Mouse (Mus musculus): ENCODE data around the gene Tmem209. TPM values are rescaled to one million over a fixed set of nuclear protein-coding genes. Genes with fewer than 3 reads are reported as not detected.

Gene Tmem209
- total RNA-seq (2021) = 10 to 100 TPM; 16.2 to 19.4 TPM
- long read RNA-seq, partial matches to known transcripts = 0 of 6 reads
- long read RNA-seq, other reads (novel, unspliced or antisense) = 3 of 6 reads

DNA sequence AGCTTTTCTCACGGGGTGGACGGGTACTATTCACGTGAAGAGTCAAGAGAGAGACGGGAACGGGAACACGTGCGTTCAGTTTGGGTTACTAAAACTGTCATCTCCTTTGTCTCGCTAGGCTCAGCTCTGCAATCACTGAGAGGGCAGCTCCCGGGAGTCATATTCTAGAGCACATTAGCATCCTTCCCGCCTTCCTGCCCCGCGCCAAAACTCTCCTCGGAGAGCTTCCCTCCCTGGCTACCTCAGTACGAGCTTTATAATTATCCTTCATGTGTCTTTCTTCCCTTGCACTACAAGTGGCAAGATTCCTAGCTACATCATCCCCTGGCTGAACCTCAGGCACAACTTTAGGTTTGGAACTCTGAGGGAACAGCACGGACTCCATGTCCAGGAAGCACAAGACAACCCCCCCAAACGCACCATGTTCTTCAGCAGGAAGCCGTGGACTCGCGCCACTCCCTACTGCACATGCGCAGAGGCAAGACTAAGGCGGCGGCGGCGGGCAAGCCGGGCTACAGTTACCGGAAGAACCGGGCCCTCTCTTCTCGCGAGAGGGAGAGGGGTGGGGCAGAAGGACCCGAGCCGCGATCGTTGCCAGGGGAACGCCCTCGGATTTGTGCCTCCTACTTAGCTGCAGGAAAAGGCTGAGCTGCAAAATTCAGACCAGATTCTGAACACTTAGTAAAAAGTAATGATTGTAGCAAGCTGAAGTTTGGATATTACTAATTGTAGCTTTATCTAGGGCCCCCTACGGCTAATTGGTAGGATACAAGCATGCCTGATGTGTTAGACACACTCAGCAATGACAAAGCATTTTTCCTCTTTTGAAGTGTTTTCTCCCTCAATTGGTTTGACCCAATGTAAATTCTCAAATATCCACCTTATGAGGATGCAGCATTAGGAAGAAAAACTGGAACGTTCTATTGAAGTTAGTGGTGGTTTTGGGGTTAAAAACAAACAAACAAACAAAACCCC lies at the start of gene Tmem209, which contains the start of gene Ssmem1:
Gene Tmem209, minus strand, starts transcription at position 519 of the 975 bp plus-strand sequence.
Gene Ssmem1, plus strand, starts transcription at position 585 of the 975 bp plus-strand sequence.
- DNase-seq (ENCODE audit: low spot score in 2 of 2) = peak; percentile 99

DNA sequence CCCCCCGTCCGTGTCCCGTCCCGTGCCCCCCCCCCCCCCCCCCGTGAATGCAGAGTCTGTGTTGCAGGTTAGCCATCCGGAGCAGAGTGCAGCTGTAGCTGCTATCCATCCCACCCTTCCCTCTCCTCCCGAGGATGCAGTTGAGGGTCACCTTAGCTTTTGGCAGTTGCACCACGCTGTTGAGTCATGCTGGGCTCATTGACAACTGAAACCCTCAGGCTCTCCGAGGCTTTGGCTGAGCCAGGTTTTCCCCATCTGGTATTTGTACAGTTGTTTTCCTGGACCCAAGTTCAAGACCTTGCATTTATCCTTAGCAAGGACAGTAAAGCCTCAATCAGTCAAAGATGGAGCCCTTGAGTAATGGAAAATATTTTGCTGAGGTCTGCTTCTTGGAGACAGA lies 46.5 kb upstream of the Tmem209 start:
- DNase-seq (ENCODE audit: low spot score in 2 of 2) = no peak

DNA sequence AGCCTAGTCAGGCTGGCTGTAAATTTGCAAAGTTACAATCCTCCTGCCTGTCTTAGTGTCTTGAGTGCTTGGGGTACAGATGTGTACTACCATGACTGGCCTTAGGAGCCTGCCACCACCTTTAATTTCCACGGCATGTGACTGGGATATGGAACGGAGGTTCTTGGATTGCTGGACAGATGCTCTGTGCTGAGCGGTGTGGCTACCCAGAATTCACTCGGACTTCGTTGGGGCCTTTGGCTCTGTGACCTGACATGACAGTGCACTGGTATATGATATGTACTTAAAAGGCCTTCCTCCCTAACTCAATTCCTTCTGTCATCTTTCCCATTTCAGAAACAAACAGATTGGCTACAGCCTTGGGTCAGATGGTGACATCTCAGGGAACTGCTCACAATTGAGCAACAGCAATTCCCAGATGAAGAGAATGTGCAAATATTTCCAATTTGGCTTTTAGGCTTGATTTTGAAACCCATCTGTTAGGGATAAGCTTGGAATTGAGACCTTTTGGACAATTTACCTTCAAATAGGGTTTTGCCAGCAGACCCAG lies 45.1 kb upstream of the Tmem209 start:
- no peak for DNase-seq (ENCODE audit: low spot score in 2 of 2)

DNA sequence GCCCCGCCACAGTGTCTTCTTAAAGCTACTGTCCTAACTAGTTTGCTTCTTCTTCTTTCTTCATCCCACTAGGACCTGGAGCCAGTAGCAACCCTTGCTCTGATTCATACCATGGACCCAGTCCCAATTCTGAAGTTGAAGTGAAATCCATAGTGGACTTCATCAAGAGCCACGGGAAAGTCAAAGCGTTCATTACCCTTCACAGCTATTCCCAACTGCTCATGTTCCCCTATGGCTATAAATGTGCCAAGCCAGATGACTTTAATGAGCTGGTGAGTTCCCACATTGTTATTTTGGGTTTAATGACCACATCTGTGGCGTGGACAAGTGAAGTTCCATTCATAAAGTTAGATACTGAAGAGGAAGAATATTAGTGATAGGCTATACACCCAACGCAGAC lies 44.5 kb upstream of the Tmem209 start:
- no peak for DNase-seq (ENCODE audit: low spot score in 2 of 2)

DNA sequence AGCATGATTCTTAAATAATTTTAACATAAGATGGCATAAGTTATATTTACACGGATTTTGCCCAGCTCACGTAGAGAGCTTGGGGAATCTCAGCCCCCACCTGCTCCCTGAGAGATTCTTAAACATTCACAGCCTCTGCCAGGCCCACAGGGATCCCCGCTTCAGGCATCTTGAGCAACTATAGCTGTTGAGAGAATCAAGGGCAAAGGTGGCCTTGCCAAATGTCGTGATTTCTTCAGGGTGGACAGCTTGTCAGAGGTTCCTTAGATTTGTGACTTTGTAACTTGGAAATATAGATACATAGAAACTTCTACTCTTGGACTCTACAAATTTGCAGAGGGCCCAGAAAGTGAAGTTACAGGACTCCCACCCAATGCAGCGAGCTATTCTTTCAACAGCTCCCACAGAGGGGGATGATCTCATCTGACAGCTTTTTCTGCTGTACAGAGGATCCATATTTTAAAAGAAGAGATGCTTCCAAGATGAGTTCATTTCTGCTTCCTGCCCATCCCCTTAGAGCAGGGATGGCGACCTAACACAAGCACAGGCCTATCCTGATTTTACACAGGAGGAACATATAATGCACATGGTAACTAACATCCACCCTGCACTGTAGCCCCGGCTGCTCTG lies 43.9 kb upstream of the Tmem209 start:
- DNase-seq (ENCODE audit: low spot score in 2 of 2) = no peak

DNA sequence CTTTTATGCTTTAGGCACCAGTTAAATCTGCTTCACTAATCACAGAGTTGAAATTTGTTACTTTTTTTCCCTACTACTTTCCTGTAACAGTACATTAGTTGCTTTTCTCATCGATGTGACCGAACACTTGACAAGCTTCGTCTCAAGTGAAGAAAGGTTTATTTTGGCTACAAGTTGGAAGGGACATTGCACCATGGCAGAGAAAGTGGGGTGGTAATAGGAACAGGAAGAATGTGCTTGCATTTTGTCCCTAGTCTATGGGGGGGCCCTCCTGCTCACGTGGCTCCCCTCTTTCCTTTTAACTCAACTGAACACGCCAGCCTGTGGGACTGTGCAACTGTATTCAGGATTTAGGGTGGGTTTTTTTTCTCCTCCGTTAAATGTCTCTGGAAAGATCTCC lies 43.0 kb upstream of the Tmem209 start:
- DNase-seq (ENCODE audit: low spot score in 2 of 2) = no peak

DNA sequence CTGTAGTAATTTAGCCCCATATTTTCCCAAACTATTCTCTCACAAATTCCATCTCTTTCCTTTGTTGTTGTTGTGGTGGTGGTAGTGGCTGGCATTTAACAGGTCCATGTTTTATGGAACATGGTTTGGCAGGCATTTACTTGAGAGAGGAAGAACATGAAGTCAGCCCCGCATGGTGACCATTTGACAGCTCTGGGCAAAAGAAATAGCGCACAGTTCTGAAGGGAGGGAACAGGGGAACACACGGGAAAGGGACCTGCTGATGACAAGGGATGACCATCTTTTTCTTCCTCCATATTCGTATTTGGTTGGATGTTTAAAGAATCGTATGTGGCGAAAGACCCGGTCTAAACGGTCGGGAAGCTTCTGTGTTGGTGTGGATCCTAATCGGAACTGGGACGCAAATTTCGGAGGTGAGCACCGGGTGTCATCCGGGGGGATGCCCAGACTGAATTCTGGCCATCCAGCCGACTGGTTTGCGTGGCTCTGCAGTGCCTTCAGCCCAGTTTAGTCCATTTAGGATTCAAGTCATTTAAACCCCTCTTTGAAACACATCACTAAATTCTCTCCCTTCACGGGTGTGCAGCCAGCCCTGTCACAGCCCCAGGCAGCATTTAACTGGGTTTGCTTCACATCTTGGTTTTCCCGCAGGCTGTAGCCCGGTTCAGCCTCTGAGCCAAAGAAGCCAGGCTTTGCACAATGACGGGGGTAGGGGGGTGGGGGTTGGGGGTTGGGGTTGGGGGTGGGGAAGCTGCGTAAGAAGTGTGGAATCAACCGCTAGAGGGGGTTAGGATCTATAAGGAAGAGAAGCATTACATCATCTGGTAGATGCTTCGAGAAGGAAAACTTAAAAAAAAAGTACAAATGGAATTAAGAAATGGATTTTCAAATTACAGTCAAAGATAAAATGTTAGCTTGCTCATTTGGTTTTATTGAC lies 42.3 kb upstream of the Tmem209 start:
- peak; percentile 52 to 60 for DNase-seq (ENCODE audit: low spot score in 2 of 2)

DNA sequence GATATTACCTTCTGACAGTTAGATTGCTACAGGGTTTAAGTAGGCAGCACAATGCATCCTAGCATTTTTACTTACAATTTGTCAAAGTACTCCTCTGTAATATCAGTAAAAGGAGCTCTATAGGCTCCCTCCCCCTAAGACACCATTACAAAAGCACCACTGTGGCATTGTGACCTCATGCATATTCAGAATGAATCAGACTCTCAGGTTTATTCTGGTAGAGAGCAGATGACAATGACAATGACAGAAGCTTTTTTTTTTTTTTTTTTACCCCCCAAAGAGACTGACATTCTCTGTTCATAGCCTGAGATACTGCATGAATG lies 41.6 kb upstream of the Tmem209 start:
- DNase-seq (ENCODE audit: low spot score in 2 of 2) = no peak

DNA sequence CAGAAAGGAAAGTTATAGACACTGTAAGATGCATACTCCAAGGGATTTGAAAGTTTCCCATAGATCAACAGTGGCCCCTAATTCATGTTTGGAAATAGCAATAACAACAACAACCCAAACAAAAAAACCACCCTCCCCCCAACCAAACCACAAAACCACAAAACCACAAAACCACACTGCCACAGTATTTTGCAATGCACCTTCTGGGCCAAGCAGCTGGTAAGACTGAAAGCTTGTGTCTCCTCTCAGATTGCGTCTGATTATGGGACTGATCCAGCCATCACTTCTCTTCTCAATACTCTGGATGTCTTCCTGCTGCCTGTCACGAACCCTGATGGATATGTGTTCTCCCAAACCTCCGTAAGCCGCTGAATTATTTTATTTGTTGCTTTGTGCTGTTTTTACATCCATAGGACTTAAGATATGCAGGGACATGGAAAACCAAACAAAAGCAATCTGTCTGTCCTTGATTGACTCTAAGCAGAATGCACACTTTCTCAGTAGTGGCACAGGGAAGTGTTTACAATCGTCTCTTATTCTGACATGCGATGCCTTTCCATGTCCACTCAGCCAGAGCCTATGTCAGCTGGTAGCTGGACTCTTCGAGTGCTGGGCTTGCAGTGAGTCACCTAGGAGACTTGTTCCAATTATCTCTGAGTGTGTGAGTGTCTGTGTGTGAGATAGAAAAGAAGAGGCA lies 41.1 kb upstream of the Tmem209 start:
- DNase-seq (ENCODE audit: low spot score in 2 of 2) = no peak

DNA sequence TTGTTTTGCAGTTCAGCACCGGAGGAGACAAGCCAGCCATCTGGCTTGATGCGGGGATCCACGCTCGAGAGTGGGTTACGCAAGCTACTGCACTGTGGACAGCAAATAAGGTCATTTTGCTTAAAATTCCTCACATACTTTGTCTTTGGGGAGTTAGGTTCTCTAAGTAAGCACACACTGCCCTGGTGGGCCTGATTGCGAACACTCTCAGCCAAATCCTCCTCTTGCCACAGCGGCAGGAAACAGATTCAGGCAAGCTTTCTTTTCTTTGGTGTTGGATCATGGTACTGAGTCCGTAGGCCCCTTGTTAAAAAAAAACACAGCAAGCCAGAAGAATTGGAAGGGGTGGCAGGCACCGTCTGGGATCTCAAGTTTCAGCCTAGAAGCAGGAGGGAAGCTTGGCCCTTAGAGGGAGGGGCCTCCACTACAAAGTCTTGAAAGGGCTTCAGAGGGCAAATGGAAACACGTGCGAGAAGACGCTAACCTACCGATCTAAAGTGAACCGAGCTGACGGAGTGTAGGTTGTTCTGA lies 39.7 kb upstream of the Tmem209 start:
- no peak for DNase-seq (ENCODE audit: low spot score in 2 of 2)

DNA sequence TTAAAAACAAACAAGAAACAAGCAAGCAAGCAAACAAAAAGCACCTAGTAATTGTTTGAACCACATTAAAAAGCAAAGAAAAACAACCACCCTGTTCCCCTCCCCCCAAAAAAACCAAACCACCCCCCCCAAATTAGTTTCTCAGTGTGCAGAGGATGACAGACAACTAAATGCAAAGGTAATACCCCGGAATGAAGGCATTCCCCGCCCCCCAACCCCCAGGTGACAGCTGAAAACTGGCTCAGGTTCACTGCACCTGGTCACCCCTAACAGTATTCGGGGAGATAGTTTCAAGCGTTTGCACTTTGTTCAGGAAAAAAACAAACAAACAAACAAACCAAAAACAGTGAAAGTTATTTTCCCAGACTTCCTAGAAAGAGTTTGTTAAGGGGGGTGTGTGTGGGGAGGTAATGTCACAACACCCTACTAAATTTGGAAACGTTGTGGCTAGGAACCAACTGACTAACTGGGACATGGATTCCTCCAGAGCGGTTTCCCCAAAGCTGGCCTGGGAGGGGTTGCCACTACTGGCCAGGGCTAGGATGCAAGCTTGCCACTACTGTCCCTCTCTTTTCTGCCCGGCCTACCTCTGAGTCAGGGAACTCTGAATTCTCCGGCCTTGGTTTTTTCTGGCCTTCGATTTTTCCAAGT lies 38.2 kb upstream of the Tmem209 start:
- DNase-seq (ENCODE audit: low spot score in 2 of 2) = no peak

DNA sequence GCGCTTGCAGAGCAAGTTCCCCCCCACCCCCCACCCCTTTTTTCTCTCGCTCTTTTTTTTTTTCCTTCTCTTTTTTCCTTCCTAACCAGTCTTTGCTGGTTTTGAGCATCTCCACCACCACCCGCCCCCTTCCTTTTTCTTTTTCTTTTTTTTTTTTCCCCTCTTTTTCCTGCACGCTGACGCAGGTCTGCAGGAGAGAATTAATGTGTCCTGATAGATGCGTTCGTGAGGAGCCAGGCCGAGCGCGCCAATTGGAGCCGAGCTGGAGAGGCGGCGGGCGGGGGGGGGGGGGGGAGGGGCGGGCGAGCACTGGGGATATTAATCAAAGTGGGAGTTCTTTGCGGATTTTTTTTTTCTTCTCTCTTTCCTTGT lies 37.7 kb upstream of the Tmem209 start:
- DNase-seq (ENCODE audit: low spot score in 2 of 2) = peak in 1 of 2 experiments; percentile 39

DNA sequence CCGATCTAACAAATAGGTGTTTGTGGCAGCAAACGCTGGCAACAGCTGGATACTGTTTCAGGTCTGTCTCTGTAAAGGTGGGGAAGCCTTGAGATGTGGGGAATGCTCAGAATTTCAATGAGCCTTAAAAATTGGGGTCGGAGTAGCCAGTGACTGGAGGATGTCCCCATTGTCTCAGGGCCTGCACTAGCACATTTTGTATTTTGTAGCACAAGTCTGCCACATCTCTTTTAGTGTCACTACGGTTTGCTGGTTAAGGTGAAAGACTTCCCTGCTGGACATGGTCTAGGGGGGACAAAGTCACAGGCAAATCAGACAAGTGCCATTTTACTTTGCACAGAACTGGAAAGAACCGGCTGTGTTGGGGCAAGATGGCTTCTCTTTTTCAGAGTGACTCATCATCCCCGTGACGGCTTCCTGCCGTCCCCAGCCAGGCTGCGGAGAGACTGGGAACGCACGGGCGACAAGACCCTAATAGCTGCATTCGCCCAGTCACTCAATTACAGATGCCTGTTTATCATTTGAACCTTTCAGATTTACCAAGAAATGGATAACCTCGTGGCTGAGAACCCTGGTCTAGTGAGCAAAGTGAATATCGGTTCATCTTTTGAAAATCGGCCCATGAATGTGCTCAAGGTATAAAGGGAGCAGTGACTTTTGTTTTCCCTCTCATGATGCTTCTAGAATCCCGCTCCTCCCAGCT lies 37.1 kb upstream of the Tmem209 start:
- DNase-seq (ENCODE audit: low spot score in 2 of 2) = peak; percentile 45 to 48

DNA sequence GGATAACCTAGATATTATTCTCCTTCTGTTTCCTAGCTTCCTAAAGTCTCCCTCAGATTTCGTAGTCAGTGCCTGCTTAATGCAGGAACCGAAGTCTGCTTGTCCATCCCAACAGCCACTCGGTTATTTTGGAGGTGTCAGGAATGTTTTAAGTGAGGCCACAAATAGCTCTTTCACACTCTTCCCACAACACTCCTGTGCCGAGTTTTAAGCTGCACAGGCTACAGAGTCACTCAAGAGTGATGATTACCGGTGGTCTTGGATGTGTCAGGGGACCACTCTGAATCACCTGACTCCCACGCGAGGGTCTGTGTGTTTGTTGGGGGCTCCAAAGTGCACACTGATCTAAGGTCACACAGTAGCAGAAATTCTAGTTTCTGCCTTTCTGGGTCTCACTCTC lies 36.1 kb upstream of the Tmem209 start:
- DNase-seq (ENCODE audit: low spot score in 2 of 2) = no peak

DNA sequence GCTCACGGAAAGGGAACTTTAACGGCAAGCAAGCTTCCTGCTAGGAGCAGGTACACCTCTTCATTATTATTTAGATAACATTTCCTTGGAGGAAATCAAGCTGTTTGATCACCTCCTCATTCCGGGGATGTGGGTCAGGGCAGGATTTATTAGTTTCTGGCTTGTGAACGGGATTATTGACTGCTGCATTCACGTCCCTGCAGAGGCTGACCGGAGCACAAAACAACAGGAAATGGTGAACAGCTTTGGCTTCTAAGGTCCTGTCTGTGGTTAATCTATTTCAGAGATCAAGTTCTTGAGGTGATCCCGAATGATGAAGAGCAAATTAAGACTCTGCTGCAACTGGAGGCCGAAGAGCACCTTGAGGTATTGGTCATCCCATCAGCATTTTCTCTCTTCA lies 34.3 kb upstream of the Tmem209 start:
- no peak for DNase-seq (ENCODE audit: low spot score in 2 of 2)

DNA sequence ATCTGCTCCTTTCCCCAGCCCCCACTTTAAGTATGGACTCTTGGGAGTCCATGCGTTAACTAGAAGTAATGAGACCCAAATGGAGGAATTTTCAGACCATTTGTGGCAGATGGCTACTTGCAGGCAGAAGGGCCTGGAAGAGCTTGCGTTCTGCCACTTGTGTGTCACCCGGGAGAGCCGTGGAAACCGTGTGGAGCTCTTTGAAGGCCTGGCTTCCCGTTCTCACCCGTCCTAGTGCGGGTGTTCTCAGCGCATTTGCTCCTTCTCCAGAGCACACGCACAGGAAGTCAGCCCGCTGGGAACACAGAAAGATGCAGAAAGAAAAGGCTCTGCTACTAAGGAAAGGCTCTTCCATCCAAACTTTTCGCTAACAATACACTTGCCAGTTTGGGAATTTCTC lies 33.5 kb upstream of the Tmem209 start:
- no peak for DNase-seq (ENCODE audit: low spot score in 2 of 2)

DNA sequence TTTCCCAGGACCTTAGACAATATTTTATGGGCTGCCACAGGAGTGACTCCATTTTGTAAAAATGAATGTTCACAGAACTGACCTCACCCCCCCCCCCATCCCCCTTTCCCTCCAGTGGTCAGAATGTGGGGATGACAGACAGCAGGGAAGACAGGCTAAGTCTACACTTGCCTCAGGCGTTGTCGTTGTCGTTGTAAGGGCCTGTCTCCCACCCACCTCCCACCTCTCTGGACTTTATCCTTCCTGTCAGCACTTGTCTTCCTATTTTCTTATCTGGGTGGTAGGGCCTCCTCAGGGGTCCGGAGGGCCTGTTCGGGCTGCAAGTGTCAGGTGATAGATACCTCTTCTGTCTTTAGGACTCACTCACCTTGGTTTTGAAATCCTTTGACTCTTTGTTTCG lies 32.7 kb upstream of the Tmem209 start:
- DNase-seq (ENCODE audit: low spot score in 2 of 2) = no peak

DNA sequence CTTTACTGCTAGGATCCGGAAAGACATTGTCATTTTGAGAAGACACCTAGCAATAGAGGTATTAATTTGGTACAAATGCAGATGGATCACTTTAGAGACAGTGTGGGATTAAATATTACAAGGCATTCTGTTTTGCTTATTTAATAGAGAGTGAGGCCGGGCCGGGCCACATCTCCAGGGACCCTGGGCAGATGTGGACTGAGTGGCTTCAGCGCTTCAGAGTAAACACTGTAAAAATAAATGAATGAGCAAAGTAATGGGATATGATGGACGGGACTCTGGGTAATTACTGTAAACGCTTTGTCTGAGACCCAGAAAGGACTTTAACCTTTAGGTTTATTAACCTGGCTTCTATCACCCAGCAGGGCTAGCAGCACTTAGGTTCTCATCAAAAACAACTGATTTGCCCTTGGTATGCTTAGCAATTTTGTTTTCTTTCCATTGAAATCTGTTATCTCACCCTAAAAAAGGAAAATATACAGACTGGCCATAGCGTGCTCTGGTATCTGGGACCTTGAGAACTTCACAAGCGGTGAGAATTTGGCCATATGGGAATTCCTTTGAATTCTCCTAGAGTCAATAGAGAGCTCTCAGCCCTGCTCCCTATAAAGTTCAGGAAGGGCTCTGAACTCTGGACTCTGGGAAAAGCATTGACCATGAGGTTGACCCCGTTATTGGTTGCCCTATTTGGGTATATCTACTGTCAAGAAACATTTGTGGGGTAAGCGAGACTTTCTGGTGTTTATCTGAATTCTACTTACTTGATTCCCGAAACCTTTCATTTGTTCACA lies 31.6 kb upstream of the Tmem209 start, which contains the start of gene Cpa2:
Gene Cpa2, plus strand, starts transcription at position 574 of the 791 bp plus-strand sequence.
- no peak for DNase-seq (ENCODE audit: low spot score in 2 of 2)
